Mouse (Mus musculus) hindbrain, postnatal 0 days (tissue): Measurements from ENCODE around the gene Ahdc1. TPM values are rescaled to one million over a fixed set of nuclear protein-coding genes. Genes with fewer than 3 reads are reported as not detected.
A peak's percentile ranks its signal among the peaks of the same experiment; 100 is the strongest.

Source experiments
- ATAC-seq: fragments of 200-750 bp; cut with Nextera tagmentation; 2 replicates; pipeline ENCODE4 v1.8.0; 2017; ENCODE audit warnings: mild to moderate bottlenecking, moderate TSS enrichment, moderate library complexity
- DNase-seq: peaks from one replicate; pipeline ENCODE4 v3.0.0-alpha.2; 2015; ENCODE audit warnings: low spot score
- H3K27ac ChIP-seq: fragments of 300-500 bp; sonication (generic); 2 replicates; pipeline ENCODE4 v1.5.1; 2014; ENCODE audit warnings: mild to moderate bottlenecking
- H3K27me3 ChIP-seq: fragments of 300-500 bp; sonication (generic); 2 replicates; pipeline ENCODE4 v1.6.1; 2014; ENCODE audit warnings: low read length, mixed read lengths; ENCODE audit not compliant: insufficient read depth
- H3K36me3 ChIP-seq: fragments of 300-500 bp; sonication (generic); 2 replicates; pipeline ENCODE4 v1.6.1; 2014; ENCODE audit warnings: low read length, mixed read lengths; ENCODE audit not compliant: insufficient read depth
- H3K4me1 ChIP-seq: fragments of 300-500 bp; sonication (generic); 2 replicates; pipeline ENCODE4 v1.6.1; 2014; ENCODE audit warnings: antibody characterized with exemption, low read length, mixed read lengths; ENCODE audit not compliant: insufficient read depth
- H3K4me2 ChIP-seq: fragments of 300-500 bp; sonication (generic); 2 replicates; pipeline ENCODE4 v1.6.1; 2014; ENCODE audit warnings: low read depth, mild to moderate bottlenecking, low read length, moderate library complexity, mixed read lengths
- H3K4me3 ChIP-seq: fragments of 300-500 bp; sonication (generic); 2 replicates; pipeline ENCODE4 v1.5.1; 2014; ENCODE audit warnings: low read length
- H3K9ac ChIP-seq: fragments of 300-500 bp; sonication (generic); replicated peaks from 2 replicates; pipeline ENCODE4 v1.6.1; 2014; ENCODE audit warnings: mild to moderate bottlenecking, low read length, moderate library complexity, mixed read lengths
- H3K9me3 ChIP-seq: fragments of 300-500 bp; sonication (generic); 2 replicates; pipeline ENCODE4 v1.6.1; 2016; ENCODE audit warnings: low read length, mixed read lengths
- CTCF ChIP-seq: IDR thresholded peaks from 2 replicates; pipeline ENCODE4 v1.5.1; 2016; ENCODE audit warnings: antibody characterized with exemption, control low read depth, low read depth
- whole genome bisulfite sequencing: fragments of 180-500 bp; shearing (Covaris S2); extraction: QIAGEN DNeasy Blood & Tissue Kit; methylation state at CpG from one replicate; pipeline ENCODE4 v1.1.7; 2014; 5-methylcytosine and 5-hydroxymethylcytosine counted together
- polyA plus RNA-seq: library from polyadenylated mRNA; unstranded; fragments of >200 nt; fragmentation: Nextera tagmentation; extraction: Ambion mirVana; gene quantifications from 2 replicates; pipeline ENCODE4 v1.2.1, GENCODE M21; 2015
- total RNA-seq: library from RNA; depleted of rRNA; stranded (reverse); fragments of >200 nt; gene quantifications from 2 replicates; pipeline ENCODE4 v1.2.3, GENCODE M21; 2014

Gene Ahdc1
- total and polyA plus RNA-seq, 2 experiments from 2014 or later, result 10.8 to 106 TPM

DNA sequence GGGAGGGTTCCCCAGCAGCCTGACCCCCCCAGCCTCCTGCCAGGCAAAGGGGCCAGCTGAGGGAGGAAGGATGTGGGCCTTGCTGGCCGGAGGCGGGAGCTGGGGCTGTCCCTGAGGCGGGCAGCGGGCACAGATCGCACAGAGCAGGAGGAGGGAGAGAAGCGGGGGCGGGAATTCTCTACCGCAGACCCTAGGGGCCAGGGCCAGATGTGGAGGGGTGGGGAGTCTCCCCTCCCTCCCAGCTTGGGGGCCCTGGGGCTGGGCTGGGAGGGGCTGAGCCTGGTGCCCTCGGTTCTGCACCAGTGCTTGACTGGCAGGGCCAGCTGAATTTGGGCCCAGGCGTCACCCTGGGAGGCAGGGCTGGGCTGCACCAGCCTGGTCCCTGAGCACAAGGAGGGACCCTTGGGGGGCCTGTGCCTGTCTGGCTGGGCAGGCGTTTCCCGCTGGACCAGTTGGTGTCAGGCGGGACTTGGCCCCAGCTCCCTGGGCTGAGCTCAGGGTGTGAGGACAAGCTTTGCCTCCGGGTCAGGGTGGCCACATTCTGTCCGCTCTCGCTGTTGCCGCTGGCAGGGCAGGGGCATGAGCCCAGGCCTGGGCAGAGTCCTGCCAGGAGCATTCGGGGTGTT lies 2.3 kb downstream of the Ahdc1 start:
- H3K9me3 ChIP-seq, result no peaks in the 10 kb centered on the region
- H3K4me3 ChIP-seq, result peak overlapping the region; percentile 93
- 0 out of 2 replicates have a peak, but pooled peaks cover 5% of the 10 kb centered on the region for H3K27me3 ChIP-seq
- H3K4me1 ChIP-seq, result peaks cover 33% of the 10 kb centered on the region
- peak overlapping the region; percentile 97 for H3K9ac ChIP-seq
- H3K36me3 ChIP-seq, result no peaks in the 10 kb centered on the region
- peak overlapping the region; percentile 98 for H3K4me2 ChIP-seq
- ATAC-seq (peak; percentile 28), DNase-seq (peak; percentile 62)
- under 1% methylated on average over 12 of the region's 18 CpGs for WGBS
- peak overlapping the region; percentile 97 for H3K27ac ChIP-seq
- 0 out of 2 replicates have a peak, but pooled peaks have one; percentile 2 for TF ChIP-seq CTCF

DNA sequence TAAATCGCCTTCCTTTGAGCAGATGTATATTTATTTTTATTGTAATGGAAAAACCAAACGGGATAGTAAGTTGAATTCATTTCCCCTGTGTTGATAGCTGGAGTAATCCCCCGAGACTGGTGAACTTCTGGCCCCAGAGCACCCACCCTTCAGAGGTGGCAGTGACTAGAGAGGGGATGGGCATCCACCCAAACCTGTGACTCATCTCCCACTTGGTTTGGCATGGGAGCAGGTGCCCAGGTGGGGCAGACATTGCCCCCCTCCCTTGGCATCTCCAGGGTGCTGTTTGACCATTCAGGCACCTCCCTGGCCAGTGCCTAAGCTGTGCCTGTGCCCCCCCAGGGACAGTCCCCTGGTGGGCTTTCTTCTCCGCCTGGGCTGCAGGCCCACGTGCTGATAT lies 3.0 kb downstream of the Ahdc1 start:
- Histone ChIP-seq H3K27ac (0 out of 2 replicates have a peak overlapping the region, but pooled peaks have one; percentile 97), H3K4me2 (peak overlapping the region; percentile 98), H3K4me1 (peaks cover 33% of the 10 kb centered on the region), H3K27me3 (0 out of 2 replicates have a peak, but pooled peaks cover 5% of the 10 kb centered on the region), H3K36me3 (no peaks in the 10 kb centered on the region), H3K9ac (peak overlapping the region; percentile 97), H3K9me3 (no peaks in the 10 kb centered on the region), H3K4me3 (peak overlapping the region; percentile 93)
- no peak for DNase-seq
- TF ChIP-seq CTCF, result no peak
- ATAC-seq, result no peak
- 8% methylated on average over 5 of the region's 5 CpGs for WGBS

- Histone ChIP-seq H3K4me2 (peak overlapping the region; percentile 98), H3K27me3 (0 out of 2 replicates have a peak, but pooled peaks cover 2% of the 10 kb centered on the region), H3K36me3 (no peaks in the 10 kb centered on the region; the same call in 1 of the 2 replicates), H3K27ac (no peak overlapping the region; the same call in 1 of the 2 replicates), H3K4me1 (peaks cover 38% of the 10 kb centered on the region), H3K4me3 (peak overlapping the region; percentile 93), H3K9ac (peak overlapping the region; percentile 41; the same call in 1 of the 2 replicates), H3K9me3 (no peaks in the 10 kb centered on the region)
- DNase-seq (peak; percentile 55), ATAC-seq (no peak)
- TF ChIP-seq CTCF, result no peak
- WGBS, result 15% methylated on average over 10 of the region's 10 CpGs
These were observed 4.0 kb downstream of the Ahdc1 start for GRCm38 (mm10) chr4:133014896-133015709.

DNA sequence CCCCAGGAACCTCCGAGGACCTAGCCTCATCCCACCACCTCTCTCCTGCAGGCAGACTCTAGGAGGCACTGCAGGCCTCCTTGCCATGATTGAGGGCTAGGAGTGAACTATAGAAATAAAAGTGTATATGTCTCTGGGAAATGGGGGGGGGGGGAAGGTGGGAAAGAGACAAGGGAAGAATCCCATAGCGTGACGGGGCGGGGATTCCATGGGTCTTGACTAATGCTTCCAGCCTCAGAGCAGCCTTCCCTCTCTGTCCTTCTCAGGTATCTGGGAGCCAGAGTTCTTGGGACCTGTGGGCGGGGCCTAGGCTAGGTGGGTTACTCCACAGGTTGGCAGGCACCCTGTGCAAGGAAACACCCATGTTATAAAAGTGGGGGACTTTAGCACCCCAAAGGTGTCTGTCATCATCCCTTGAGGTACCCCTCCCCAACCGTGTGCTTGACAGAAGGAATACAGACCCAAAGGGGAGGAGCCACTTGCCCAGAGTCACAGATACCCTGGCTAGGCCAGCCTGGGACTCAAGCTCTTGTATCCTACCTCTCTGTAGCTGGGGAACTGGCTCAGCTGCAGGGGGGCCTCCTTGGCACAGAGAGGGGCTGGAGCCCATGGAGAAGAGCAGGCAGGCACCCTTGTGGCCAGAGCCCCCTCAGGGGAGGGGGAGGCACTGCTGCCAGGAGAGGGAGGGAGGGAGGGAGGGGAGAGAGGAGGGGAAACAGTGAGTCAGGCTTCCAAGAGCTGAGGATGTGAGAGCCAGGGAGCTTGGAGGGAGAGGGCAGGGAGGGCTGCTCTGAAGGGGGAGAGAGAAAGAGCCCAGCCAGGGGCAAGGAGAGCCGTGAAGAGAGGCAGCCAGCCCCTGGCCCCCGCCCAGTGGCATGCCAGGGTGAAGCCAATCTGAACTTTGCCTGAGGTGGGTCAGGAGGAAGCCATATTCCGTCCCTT lies 4.9 kb downstream of the Ahdc1 start:
- H3K36me3 ChIP-seq, result no peaks in the 10 kb centered on the region; the same call in 1 of the 2 replicates
- ATAC-seq, result no peak
- H3K27ac ChIP-seq, result 0 out of 2 replicates have a peak overlapping the region, but pooled peaks have one; percentile 20
- H3K4me3 ChIP-seq, result 0 out of 2 replicates have a peak overlapping the region, but pooled peaks have one; percentile 93
- peak; percentile 57 for DNase-seq
- peak; percentile 42 for TF ChIP-seq CTCF
- H3K4me2 ChIP-seq, result peak overlapping the region; percentile 98
- WGBS, result 21% methylated on average over 9 of the region's 9 CpGs
- H3K9me3 ChIP-seq, result no peaks in the 10 kb centered on the region
- no peak overlapping the region; the same call in 1 of the 2 replicates for H3K9ac ChIP-seq
- H3K27me3 ChIP-seq, result no peaks in the 10 kb centered on the region
- peaks cover 47% of the 10 kb centered on the region for H3K4me1 ChIP-seq

DNA sequence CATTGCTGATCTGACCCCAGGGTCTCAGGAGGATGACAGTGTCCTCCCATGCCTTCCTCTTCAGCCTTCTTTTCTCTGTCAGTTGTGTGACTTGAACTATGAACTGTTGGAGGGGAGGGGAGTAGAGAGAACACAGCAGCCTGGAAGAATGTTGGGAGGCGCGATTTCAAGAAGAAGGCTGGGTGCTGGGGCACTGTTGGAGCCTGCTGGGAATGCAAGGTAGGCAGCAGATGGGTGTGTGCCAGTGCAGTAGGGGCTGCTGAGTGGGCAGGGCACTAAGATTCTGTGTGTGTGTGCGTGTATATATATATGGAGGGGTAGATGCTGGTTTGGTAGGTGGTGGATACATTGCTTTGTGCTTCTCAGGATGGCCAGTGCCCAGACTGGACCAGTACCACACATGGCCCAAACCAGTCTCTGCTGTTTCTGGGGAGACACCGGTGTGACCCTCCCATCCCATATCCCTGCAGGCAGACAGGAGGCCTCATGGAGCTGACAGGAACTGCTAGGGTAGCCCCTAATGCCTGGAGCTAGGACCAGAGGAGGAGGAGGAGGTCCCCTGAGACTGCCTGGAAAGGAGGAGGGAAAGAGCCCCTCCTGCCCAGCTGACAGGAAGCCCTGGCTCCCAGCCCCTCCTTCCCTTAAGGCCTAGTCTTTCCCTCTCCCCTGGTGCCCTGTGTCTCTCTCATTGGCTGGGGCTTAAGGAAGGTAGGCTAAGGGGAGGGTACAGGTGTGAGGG lies 5.8 kb downstream of the Ahdc1 start:
- ATAC-seq, result no peak
- H3K27ac ChIP-seq, result 0 out of 2 replicates have a peak overlapping the region, but pooled peaks have one; percentile 20

More for the DNA sequence above, 5.8 kb downstream of the Ahdc1 start:
- Histone ChIP-seq H3K27me3 (no peaks in the 10 kb centered on the region), H3K4me1 (peaks cover 56% of the 10 kb centered on the region), H3K4me2 (peak overlapping the region; percentile 98; the same call in 1 of the 2 replicates), H3K9ac (peak overlapping the region; percentile 38; the same call in 1 of the 2 replicates), H3K36me3 (no peaks in the 10 kb centered on the region; the same call in 1 of the 2 replicates), H3K9me3 (no peaks in the 10 kb centered on the region), H3K4me3 (no peak overlapping the region)
- 45% methylated on average over 4 of the region's 4 CpGs for WGBS
- TF ChIP-seq CTCF, result 0 out of 2 replicates have a peak, but pooled peaks have one; percentile 8
- peak; percentile 31 for DNase-seq
